Mouse (Mus musculus) natural killer cell, adult 2 months (primary cell): ENCODE measurements around the gene Gm9821.

Experiments
- DNase-seq, 2 experiments: peaks; one replicate each; pipeline ENCODE4 v3.0.0; 2022; ENCODE audit warnings: low spot score in 2 of 2

The Gm9821 gene

GRCm38 (mm10) chr2:91945483-91945882, at the start of gene Gm9821:
Gene Gm9821, plus strand, starts transcription at chr2:91945703.
- DNase-seq: no peak

DNA sequence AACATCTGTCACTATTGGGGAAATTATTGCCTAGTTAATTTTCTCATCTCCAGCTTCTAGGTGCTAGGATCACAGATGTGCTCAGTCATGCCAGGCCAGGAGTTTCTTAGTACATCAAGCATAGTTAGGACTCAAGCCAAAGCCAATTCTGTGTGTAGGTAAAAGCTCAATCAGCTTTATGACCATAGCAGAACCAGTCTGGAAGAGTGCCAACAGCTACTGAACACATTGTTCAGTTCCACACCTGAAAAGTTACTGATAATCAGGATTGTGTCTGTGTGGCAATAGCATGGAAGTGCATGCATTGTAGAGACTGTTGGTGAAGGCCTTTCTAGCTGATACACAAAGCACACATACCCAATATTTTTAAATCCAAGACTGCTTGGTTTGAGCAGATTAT, 47.5 kb upstream of the Gm9821 start:
- no peak for DNase-seq

- no peak for DNase-seq
Measured at GRCm38 (mm10) chr2:91899141-91899540, 46.4 kb upstream of the Gm9821 start.

DNA sequence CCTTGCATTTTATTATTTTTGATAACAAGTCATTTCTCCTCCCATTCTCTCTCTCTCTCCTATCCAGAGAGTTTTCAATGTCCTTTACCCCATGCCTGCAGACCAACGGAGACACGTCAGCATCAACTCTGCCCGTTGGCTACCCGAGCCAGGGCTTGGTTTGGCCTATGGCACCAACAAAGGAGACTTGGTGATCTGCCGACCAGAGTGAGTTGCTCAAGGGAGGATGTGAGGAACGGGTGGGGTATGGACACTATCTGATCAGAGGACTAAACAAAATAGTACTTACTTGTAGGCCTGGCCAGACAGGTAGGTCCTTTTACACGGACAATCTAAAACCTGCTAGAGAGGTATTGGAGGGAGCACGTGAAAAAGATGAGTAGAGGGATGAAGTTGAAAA, 45.1 kb upstream of the Gm9821 start:
- no peak for DNase-seq

DNA sequence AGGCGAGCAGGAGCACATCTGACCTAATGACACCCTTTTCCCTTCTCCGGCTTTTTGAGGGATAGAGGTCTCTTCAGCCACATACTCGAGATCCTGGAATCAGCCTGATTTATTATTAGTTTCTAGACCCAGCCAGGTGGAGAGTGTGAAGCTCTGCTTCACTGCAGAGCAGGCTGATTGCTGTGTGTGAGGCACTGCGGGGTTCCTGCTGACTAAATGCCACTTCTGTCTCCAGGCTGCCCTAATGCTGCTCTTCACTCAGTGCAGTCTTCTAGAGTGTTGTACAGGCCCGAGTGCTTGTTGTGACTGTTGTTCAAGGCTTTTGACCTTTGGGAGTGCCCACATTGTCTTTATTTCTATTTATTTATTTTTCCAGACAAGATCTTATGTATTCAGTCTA, 43.2 kb upstream of the Gm9821 start:
- no peak for DNase-seq

DNA sequence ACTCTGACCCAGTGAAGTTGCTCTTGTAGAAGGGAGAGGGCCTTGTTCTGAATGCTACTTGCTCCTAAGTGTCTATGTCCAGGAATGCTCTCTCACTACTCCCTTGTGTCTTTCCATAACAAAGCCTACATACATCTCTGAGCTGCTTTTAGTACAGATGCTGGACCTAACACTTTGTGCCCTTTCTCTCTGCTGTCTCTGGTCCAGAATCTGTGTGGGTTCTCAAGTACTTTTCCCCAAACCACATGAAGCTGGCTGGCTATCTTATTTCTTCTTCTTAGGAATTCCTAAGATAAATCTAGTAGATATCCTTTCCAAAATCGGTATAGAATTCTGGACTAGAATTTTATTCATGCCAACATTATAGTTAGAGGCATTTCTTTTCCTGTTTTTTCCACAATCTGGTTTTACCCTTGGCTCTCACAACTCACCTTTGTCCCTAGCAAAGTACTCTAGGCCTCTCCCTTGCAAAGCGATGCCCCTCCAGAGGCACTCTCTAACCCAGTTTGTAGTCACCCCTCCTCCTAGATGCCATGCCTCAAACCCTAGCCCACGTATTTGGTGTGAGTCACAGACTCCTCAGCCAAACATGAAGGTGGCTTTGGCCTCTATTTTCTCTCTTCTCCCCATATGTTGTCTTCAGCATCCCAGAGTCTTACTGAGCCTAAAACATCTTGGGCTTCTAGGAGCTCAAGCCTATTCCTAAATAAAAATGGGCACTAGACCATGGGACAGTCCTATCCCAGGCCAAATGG, 42.2 kb upstream of the Gm9821 start:
- DNase-seq: no peak

- no peak for DNase-seq
Measured at GRCm38 (mm10) chr2:91904618-91905307, 40.7 kb upstream of the Gm9821 start.

GRCm38 (mm10) chr2:91906141-91906540, 39.4 kb upstream of the Gm9821 start:
- no peak for DNase-seq

GRCm38 (mm10) chr2:91912616-91913015, 32.9 kb upstream of the Gm9821 start:
- no peak for DNase-seq

- no peak for DNase-seq
Measured at GRCm38 (mm10) chr2:91913328-91914110, 32.0 kb upstream of the Gm9821 start.

DNA sequence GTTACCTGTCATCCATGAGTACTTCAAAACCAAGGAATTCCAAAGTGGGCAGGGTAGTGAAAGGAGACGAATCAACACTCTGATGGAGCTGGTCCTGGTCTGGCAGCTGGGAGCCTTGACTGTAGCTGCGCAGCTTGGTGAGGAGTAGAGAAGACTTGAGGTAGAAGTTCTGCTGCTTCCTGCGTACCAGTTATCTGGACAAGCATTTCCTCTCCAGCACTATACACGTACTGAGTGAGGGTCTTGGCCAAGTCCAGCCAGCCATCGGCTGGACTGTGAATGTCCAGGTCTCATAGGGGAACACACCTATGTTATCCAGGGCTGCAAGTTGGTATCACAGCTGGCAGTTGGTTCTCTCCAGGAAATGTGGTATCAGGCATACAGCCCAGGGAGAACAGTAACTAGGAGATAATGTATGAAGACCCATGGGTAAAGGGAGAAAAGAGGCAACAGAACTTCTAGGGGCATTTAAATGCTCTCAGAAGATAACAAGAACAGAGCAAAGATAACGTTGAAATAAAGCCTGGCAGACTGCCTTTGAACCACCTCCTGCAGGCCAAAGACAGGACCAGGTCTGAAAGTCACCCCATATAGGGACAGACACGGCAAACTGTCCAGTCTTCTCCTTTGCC, 29.0 kb upstream of the Gm9821 start:
- no peak for DNase-seq

- DNase-seq: no peak
Measured at GRCm38 (mm10) chr2:91917096-91917495, 28.4 kb upstream of the Gm9821 start.

- no peak for DNase-seq
Measured at GRCm38 (mm10) chr2:91920130-91920529, 25.4 kb upstream of the Gm9821 start.

- DNase-seq: peak; percentile 37 to 48
Measured at GRCm38 (mm10) chr2:91921181-91921789, 24.2 kb upstream of the Gm9821 start.

GRCm38 (mm10) chr2:91921790-91922570, 23.5 kb upstream of the Gm9821 start:
- peak; percentile 36 to 46 for DNase-seq

DNA sequence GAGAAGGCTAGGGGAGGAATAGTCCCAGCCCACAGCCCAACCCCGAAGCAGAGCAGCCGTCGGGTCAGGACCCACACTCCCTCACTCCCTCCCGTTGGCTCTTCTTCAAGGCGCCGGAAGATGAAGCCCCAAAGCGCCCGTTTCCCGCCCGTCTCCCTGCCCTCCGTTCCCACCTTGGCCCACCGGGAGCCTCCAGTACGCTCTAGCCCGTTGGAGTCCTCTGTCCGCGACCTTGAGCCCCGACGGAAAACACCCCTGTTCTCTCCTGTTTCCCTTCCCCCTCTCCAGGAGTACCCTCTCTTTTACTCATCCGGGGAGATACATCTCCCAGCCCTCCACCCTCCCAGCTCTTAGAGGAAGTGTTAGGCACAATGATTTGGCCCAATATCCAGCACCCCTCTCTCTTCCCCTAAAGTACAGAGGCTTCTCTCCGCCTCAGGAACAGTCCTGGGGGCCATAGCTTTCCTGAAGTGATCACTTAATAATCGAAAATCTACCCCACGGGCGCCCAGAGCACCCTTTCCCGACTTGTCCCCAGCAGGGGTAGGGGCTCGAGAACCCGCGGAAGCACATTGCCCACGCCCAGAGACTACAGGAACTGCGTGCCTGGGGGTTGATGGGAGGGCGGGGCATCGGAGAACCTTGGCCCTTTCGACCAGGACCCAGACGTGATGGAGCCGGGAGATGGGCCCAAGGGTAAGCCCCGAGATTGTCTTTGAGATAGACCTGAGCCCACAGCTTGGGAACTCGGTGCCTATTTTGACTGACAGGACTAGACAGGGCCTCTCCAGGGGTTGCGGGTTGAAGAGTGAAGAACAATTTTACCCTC, 22.7 kb upstream of the Gm9821 start:
- DNase-seq: no peak

DNA sequence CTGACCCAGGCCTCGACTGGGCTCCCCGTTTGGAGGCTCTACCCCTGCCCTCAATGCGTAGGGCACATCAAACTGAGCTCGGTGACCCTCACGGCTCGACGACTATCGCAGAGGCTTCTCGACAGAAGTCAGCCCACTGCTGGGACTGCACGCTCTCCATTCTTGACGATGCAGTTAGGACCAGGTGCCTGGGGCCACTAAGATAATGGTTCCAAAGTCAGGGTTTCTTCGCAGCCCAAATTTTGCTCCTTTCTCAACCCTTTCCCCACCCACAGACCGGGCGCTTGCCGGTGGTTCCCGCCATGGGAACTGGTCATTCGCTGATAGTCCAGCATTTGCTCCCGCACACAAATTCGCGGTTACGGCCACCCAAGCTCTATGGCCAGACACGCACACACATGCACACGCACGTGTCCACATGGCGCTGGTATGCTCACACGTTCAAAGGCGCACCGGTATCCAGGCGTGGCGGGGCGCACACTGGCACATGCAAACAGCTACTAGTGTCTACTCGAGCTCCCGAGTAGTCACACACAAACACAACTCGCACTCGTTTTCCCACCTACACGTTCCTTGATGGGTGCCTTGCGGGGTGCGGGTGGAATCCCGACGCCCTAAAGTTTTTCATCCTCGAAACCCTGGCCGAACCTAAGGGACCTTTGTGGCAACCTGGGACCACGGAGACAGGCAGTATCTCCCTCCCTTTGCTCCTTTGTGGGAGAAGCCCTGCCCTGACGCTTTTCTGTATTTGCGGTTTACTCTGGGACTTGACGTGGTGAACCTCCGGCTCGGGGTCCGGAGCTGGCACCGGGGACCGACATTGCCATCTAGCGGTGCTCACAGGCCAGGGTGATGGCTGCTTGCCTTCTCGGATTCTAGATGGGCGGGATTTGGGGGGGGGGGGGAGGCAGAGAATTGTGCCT, 21.8 kb upstream of the Gm9821 start:
- peak; percentile 35 to 63 for DNase-seq

DNA sequence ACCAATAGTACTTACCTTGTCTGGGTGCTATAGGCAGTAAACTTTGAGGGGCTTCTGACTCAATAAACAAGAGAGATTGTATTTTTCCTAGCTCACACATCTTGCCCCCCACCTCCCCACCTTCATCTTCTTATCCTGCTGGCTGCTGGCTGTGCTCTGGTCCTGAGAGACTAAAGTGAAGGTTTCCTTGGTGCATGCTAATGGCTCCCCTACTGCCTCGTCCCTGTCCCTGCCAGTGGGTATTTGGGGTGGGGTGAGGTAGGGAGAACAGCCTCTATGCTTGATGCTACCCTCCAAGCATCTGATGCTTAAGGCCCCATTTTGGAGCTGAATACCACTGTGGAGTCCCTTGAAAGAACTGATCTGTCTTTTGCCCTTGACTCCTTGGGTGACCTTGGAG, 20.8 kb upstream of the Gm9821 start:
- no peak for DNase-seq

DNA sequence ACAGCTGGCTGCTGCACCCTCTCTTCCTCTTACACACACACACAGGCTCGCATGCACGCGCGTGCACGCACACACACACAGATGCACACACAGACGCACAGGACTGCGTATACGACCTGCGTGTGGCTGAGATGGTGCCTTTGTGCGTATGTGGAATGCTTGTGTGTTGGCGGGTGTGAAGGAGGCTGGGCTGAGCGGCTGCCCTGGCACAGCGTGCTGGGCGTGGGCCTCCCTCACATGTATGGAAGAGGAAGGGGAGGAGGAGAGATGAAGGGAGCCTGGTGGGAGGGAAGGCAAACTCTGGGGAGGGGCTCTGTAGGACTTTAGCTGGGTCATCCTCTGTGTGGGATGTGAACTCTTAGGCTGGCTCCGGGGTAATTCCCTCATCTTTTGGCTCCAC, 20.1 kb upstream of the Gm9821 start:
- no peak for DNase-seq
